Mouse (Mus musculus) kidney, embryonic 15.5 days (tissue): ENCODE measurements around the gene Btrc. TPM values are rescaled to one million over a fixed set of nuclear protein-coding genes. Genes with fewer than 3 reads are reported as not detected.
"Not testable (repeated sequence)": the region's sequence is repeated elsewhere in the genome, so short reads cannot be mapped to it uniquely, and the experiment has no call there.

Source experiments
- ATAC-seq: fragments of 200-750 bp; cut with Nextera tagmentation; replicated peaks from 2 replicates; pipeline ENCODE4 v1.8.0; 2017; ENCODE audit warnings: moderate TSS enrichment; ENCODE audit not compliant: low FRiP score
- H3K27ac ChIP-seq: fragments of 300-500 bp; sonication (generic); 2 replicates; pipeline ENCODE4 v1.5.1; 2015; ENCODE audit warnings: mild to moderate bottlenecking, inconsistent platforms
- H3K27me3 ChIP-seq: fragments of 300-500 bp; sonication (generic); 2 replicates; pipeline ENCODE4 v1.6.1; 2015; ENCODE audit warnings: inconsistent platforms
- H3K36me3 ChIP-seq: fragments of 300-500 bp; sonication (generic); 2 replicates; pipeline ENCODE4 v1.6.1; 2015; ENCODE audit warnings: inconsistent platforms
- H3K4me1 ChIP-seq: fragments of 300-500 bp; sonication (generic); 2 replicates; pipeline ENCODE4 v1.6.1; 2015; ENCODE audit warnings: inconsistent platforms
- H3K4me2 ChIP-seq: fragments of 300-500 bp; sonication (generic); 2 replicates; pipeline ENCODE4 v1.6.1; 2015; ENCODE audit warnings: moderate library complexity, mild to moderate bottlenecking, inconsistent platforms
- H3K4me3 ChIP-seq: fragments of 300-500 bp; sonication (generic); replicated peaks from 2 replicates; pipeline ENCODE4 v1.5.1; 2015; ENCODE audit warnings: mild to moderate bottlenecking, inconsistent platforms
- H3K9ac ChIP-seq: fragments of 300-500 bp; sonication (generic); 2 replicates; pipeline ENCODE4 v1.6.1; 2015; ENCODE audit warnings: mild to moderate bottlenecking, inconsistent platforms
- H3K9me3 ChIP-seq: fragments of 300-500 bp; sonication (generic); replicated peaks from 2 replicates; pipeline ENCODE4 v1.6.1; 2016; ENCODE audit warnings: inconsistent platforms
- WGBS: fragments of 180-500 bp; shearing (Covaris S2); methylation state at CpG from one replicate; pipeline ENCODE4 v1.1.7; 2015; ENCODE audit warnings: mixed read lengths; 5-methylcytosine and 5-hydroxymethylcytosine counted together
- polyA plus RNA-seq: library from polyadenylated mRNA; unstranded; fragments of >200 nt; fragmentation: Nextera tagmentation; extraction: Ambion mirVana; gene quantifications from 2 replicates; pipeline ENCODE4 v1.2.1, GENCODE M21; 2015

Gene Btrc
- polyA plus RNA-seq, 1 experiment from 2014 or later, result 49.3 TPM

DNA sequence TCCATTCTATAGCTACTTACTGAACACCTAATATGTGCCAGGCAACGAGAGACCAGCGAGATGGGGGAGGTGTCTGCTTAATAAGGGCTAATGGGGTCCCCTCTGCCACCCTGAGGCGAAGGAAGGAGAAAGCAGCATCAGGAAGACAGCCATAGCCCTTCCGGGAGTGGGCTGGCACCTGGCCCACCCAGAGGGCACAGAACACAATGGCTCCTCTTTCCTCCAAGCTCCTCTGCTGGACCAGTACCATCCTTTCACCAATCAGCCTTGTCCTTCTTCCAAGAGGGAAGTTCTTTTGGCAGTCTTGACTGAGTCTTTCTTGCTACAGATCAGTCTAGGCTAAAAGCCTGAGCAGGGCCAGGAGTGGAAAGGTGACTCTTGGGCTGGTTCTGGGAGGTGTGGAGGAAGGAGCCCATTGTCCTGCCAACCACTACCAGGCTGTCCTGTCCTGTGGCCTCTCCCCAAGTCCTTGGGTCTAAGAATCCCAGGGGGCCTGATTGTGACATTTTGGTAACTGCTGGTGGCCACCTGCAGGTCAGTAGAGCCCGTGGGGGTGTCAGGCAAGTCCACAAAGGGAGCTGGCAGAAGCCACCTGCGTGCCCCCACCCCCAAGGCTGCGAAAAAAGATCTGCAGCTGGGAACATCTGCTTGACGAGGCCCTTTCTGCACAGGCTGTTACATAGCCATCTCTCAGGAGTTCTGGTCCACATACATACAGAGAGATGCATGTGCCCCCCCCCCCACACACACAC, 177.3 kb downstream of the Btrc start:
- no peak for ATAC-seq
- H3K4me3 ChIP-seq, result peak overlapping the region; percentile 47
- WGBS, result 31% methylated on average over 8 of the region's 8 CpGs
- peaks cover 35% of the 10 kb centered on the region for H3K4me1 ChIP-seq
- H3K36me3 ChIP-seq, result no peaks in the 10 kb centered on the region
- H3K27ac ChIP-seq, result no peak overlapping the region
- no peaks in the 10 kb centered on the region for H3K9me3 ChIP-seq
- peak overlapping the region; percentile 36; the same call in 1 of the 2 replicates for H3K9ac ChIP-seq
- H3K27me3 ChIP-seq, result peaks cover 69% of the 10 kb centered on the region
- peak overlapping the region; percentile 86 for H3K4me2 ChIP-seq

DNA sequence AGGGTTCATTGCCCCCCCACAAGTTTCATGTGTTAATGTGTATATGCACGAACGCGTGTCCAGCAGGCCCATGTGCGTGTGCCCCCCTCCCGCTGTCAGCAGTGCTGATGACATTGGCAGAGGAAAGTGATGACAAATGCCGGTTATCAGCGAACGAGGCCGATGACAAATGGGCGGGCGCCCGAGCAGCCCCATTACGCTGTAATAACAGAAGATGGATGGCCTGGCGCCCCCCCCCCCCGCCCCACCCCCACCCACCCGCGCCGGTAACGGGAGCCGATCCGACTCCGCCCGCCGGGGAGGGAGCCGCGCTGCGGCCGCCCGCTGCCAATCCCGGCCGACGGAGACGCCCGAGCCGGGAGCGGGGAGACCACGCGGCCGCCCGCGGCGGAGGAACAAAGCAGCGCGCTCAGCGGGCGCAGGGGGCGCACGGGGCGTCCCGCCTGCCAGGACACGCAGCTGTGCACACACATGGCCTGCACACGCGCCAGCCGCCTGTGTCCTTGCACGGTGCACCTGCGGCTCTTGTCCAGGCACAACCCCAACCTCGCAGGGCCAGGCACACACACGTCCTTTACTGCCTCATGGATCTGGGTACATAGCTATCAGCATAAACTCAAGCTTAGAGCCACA, 178.0 kb downstream of the Btrc start:
- Histone ChIP-seq H3K9ac (peak overlapping the region; percentile 36; the same call in 1 of the 2 replicates), H3K4me2 (peak overlapping the region; percentile 86), H3K4me3 (peak overlapping the region; percentile 47), H3K4me1 (peaks cover 35% of the 10 kb centered on the region), H3K36me3 (no peaks in the 10 kb centered on the region), H3K27ac (no peak overlapping the region), H3K27me3 (peaks cover 69% of the 10 kb centered on the region), H3K9me3 (no peaks in the 10 kb centered on the region)
- peak; percentile 27; the same call in 1 of the 2 replicates for ATAC-seq
- under 1% methylated on average over 38 of the region's 58 CpGs for WGBS

DNA sequence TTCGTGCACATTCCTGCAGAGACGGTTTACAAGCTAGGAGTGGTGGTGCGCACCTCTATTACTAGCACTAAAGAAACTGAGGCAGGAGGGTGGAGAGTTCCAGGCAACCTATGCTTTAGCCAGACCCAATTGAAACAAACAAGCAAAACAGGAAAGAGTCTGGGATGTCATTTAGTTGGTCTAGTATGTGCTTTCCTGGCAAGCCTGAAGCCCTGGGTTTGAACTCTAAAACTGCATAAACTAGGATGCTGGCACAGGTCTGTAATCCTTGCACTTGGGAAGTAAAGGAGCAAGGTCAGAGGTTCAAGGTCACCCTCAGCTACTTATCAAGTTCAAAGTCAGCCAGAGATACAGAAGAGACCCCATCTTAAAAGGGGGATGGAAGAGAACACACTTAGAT, 178.5 kb downstream of the Btrc start:
- Histone ChIP-seq H3K9ac (peak overlapping the region; percentile 36; the same call in 1 of the 2 replicates), H3K27ac (no peak overlapping the region), H3K4me3 (peak overlapping the region; percentile 47), H3K4me1 (peaks cover 35% of the 10 kb centered on the region), H3K9me3 (no peaks in the 10 kb centered on the region), H3K36me3 (no peaks in the 10 kb centered on the region), H3K27me3 (peaks cover 71% of the 10 kb centered on the region), H3K4me2 (peak overlapping the region; percentile 86)
- WGBS, result 24% methylated on average over 3 of the region's 3 CpGs
- ATAC-seq, result no peak

DNA sequence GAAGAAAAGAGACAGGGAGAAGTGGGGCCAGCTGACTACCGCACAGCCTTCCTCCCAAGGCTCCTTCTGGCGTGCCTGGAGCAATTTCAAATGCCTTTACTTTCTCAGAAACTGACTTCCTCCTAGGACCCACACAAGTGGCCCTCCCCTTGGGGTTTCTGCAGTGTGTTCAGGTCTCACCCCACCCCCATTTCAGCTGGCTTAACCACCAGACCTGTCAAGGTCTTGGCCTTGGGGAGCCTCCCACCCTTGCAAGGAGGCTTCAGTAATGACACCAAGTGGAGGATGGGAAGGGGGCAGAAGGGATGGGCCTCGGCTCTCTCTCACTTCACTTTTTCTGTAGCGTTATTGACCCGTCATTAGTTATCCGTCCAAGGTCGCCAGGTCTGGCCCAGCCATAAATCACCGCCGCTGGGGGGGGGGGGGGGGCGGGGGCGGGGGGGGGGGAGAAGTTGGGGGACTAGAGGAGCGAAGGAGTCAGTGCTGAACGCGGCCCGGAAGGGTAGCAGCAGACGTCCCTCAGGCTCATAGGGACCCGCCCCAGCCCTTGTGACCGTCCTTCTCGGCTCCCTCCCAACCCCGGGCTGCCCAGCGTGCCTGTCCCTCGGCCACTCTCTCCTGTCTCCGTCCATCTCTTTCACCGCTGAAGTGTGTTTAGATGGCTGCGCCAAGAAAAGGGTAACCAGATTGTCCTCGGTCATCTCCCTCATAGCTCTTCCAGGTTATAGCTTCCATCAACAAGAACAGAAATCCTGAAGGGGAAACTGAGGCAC, 180.8 kb downstream of the Btrc start:
- Histone ChIP-seq H3K27ac (no peak overlapping the region), H3K4me2 (peak overlapping the region; percentile 85), H3K36me3 (no peaks in the 10 kb centered on the region), H3K4me3 (peak overlapping the region; percentile 47), H3K27me3 (peaks cover 67% of the 10 kb centered on the region), H3K4me1 (peaks cover 44% of the 10 kb centered on the region), H3K9me3 (no peaks in the 10 kb centered on the region), H3K9ac (no peak overlapping the region)
- ATAC-seq, result no peak
- 0% methylated on average over 23 of the region's 26 CpGs for WGBS

DNA sequence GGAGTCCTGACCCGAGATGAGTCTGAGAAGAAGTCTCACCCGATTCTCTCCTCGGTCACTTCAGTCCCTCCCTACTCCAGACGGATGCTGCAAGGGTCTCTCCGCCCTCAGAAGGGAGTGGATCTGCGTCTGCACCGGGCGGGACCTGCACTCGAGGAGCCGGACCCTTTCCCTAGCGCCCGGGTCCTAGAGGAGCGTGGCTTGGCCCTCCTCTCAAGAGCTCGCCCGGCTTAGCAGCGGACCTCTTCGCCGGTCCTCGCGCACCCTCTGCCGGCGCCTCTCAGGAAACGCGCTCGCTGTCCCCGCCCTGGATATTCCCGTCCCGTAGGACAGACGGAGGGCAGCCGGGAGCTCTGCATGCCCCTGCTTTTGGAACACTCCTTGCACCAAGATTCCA, 181.4 kb downstream of the Btrc start:
- peak overlapping the region; percentile 85 for H3K4me2 ChIP-seq
- no peaks in the 10 kb centered on the region for H3K36me3 ChIP-seq
- peak overlapping the region; percentile 47 for H3K4me3 ChIP-seq
- no peaks in the 10 kb centered on the region for H3K9me3 ChIP-seq
- 0% methylated on average over 30 of the region's 30 CpGs for WGBS
- ATAC-seq, result peak; percentile 61
- peaks cover 69% of the 10 kb centered on the region for H3K27me3 ChIP-seq
- no peak overlapping the region for H3K9ac ChIP-seq
- H3K4me1 ChIP-seq, result peaks cover 50% of the 10 kb centered on the region
- H3K27ac ChIP-seq, result no peak overlapping the region

DNA sequence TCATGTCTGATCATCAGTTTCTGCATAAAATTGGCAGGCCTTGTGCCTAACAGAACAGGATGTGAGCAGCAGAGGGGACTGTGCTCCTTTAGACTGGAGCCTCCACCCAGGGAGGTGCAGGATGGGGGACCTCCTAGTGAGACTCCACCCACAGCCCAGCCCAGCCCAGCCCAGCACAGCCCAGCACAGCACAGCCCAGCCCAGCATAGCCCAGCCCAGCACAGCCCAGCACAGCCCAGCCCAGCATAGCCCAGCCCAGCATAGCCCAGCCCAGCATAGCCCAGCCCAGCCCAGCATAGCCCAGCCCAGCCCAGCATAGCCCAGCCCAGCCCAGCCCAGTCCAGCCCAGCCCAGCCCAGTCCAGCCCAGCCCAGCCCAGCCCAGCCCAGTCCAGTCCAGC, 184.7 kb downstream of the Btrc start:
- not testable (repeated sequence) for H3K9me3 ChIP-seq, ATAC-seq, H3K36me3 ChIP-seq, H3K4me2 ChIP-seq, H3K4me3 ChIP-seq, H3K27ac ChIP-seq, H3K9ac ChIP-seq
- Histone ChIP-seq H3K4me1 (peaks cover 55% of the 10 kb centered on the region), H3K27me3 (peaks cover 42% of the 10 kb centered on the region)

DNA sequence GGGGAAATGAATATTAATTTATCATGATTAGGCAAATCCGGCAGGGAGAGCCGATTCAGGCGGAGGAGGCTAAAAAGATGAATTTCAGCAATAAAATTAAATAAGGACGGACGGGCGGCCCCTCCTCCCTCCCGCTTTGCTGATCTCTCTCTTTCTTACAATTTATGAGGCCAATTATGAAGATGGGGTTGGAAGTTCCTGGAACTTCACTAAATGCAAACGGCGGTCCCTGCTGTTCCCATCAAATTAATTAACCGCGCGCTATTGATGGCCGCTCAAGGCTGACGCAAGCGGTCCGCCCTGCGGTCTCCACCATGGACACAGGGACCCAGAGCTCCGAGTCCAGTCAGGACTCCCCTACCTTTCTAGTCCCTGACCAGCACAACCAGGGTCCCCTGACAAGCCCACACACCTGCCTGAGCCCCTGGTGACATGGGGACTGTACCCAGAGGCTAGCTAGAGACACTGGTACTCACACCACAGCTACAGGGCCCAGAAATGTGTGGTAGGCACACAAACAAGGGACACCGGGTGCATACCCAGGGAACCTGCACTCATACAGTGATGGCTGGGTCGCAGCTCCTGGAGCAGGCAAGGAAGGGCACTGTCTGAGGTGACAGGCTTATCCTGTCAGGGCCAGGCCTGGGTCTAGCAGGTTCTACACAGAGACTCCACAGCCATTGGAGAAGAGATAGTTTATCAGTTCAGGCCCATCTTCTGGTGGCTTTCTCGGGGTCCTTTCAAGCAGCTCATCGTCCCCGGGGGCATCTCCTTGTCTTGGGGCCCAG, 185.8 kb downstream of the Btrc start:
- peaks cover 44% of the 10 kb centered on the region for H3K4me1 ChIP-seq
- no peaks in the 10 kb centered on the region for H3K9me3 ChIP-seq
- no peak overlapping the region for H3K27ac ChIP-seq
- no peak overlapping the region for H3K4me2 ChIP-seq
- 45% methylated on average over 23 of the region's 23 CpGs for WGBS
- H3K36me3 ChIP-seq, result peaks cover 18% of the 10 kb centered on the region
- H3K9ac ChIP-seq, result no peak overlapping the region
- peaks cover 35% of the 10 kb centered on the region for H3K27me3 ChIP-seq
- no peak overlapping the region for H3K4me3 ChIP-seq
- ATAC-seq, result no peak

DNA sequence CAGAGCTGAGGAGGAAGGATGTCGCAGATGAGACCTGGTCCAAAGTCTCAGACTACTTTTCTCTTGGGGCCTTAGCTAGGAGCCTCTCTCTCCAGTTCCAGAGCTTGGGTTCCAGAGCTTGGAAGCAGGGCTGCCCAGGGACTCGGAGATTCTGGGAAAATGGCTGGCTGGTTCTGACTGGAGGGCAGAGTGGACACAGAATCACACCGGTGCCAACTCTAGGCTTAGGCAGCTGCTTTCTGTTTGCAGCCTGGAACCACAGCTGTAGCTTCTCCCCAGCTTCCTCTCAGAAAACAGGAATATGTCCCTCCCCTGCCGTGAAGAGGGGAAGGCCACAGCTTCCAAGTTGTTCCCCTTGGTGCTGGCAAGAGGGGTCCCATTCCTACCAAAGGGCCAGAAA, 186.4 kb downstream of the Btrc start:
- Histone ChIP-seq H3K4me1 (peaks cover 38% of the 10 kb centered on the region), H3K4me3 (no peak overlapping the region), H3K27ac (no peak overlapping the region), H3K9ac (no peak overlapping the region), H3K36me3 (peaks cover 24% of the 10 kb centered on the region), H3K27me3 (peaks cover 35% of the 10 kb centered on the region), H3K9me3 (no peaks in the 10 kb centered on the region), H3K4me2 (no peak overlapping the region)
- ATAC-seq, result no peak
- WGBS, result 74% methylated on average over 4 of the region's 4 CpGs

DNA sequence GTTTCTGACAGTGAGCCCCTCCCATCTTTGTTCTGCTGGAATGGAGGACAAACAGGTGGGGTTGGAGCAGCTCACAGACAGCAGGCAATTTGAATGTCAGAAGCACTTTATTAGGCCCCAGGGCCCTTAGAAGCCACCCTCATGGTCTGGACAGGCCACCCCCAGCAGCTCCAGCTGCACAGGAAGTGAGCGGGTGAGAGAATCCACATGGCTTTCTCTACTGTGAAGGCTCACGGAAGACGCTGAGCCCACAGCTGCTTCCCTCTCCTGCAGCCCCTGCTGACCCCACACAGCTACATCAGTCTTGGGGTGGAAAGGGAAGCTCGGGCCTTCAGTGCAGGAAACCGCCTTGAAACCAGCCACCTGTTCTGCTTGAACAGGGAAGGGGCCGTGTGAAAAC, 188.7 kb downstream of the Btrc start:
- H3K4me1 ChIP-seq, result peaks cover 35% of the 10 kb centered on the region
- H3K27ac ChIP-seq, result peak overlapping the region; percentile 30
- 26% methylated on average over 6 of the region's 6 CpGs for WGBS

DNA sequence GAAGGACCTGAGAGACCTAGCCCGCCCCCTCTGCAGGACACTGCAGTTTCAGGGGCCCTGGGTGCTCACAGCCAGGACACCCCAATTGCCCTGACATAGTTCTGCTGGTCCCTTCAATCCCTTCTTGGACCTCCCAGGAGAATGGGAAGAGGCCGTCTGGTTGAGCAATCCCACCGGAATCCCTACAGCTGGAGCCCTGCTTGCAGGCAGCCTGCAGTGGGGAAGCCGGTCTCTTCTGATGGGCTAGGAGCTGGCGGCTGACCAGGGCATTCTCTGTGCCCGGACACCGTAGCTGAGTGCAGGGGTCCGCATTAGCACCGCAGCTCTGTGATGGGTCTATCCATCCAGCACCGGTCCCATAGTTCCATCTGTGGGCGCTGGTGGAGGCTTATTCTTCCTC, 190.6 kb downstream of the Btrc start:
- Histone ChIP-seq H3K9ac (no peak overlapping the region), H3K27ac (no peak overlapping the region), H3K36me3 (peaks cover 53% of the 10 kb centered on the region), H3K4me2 (no peak overlapping the region), H3K9me3 (no peaks in the 10 kb centered on the region), H3K27me3 (peaks cover 12% of the 10 kb centered on the region; the same call in 1 of the 2 replicates), H3K4me3 (no peak overlapping the region), H3K4me1 (peaks cover 28% of the 10 kb centered on the region)
- ATAC-seq, result no peak
- 92% methylated on average over 11 of the region's 11 CpGs for WGBS

More for the DNA sequence above, 188.7 kb downstream of the Btrc start:
- no peak overlapping the region for H3K4me3 ChIP-seq
- peaks cover 40% of the 10 kb centered on the region for H3K36me3 ChIP-seq
- H3K27me3 ChIP-seq, result peaks cover 15% of the 10 kb centered on the region
- ATAC-seq, result peak; percentile 68
- H3K9ac ChIP-seq, result no peak overlapping the region
- no peak overlapping the region for H3K4me2 ChIP-seq
- H3K9me3 ChIP-seq, result no peaks in the 10 kb centered on the region

DNA sequence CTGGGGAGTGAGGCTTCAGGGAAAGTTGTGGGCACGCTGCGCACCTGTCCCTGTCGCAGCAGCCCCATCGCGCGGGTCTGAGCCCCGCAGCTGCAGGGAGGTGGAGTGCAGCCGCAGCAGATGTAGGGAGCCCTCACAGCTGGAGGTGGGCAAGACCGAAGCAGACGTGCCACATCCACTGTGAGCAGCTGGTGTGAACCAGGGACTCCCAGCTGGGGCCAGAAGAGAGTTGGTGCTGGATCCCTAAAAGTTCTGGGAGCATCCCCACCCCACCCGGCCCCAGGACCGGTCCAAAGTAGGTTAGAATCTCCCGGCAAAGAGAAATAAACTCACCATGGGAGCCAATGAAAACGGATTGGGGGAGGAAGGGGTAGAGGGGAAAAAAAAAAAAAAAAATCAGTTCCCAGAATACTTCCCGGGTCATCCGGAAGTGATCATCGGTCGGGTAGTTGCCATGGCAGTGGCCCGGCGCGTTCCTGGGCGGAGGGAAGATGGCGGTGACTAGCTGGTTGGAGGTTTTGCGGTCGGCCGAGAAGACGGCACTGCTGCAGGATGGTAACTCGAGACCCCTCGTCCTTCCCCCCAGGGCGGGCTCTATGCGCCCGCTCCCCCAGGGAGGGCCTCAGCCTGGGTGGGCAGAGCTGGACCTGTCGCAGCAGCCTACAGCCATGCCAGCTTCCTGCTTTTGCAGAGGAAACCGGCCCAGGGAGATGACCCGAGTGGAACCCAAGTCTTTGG, 196.8 kb downstream of the Btrc start, which contains the start of the genes Poll and Gm17018:
TSS of gene Poll (minus strand) at position 379 of the 738 bp plus-strand sequence.
TSS of gene Gm17018 (plus strand) at position 463 of the 738 bp plus-strand sequence.
- WGBS, result under 1% methylated on average over 35 of the region's 35 CpGs
- peak; percentile 80 for ATAC-seq
- Histone ChIP-seq H3K9me3 (no peaks in the 10 kb centered on the region), H3K36me3 (peaks cover 25% of the 10 kb centered on the region), H3K27ac (peak within 1 kb of the TSS; percentile 81), H3K27me3 (no peaks in the 10 kb centered on the region), H3K4me2 (peak within 1 kb of the TSS; percentile 91), H3K4me3 (peak within 1 kb of the TSS; percentile 72), H3K9ac (peak within 1 kb of the TSS; percentile 79), H3K4me1 (peaks cover 23% of the 10 kb centered on the region)
